Mouse (Mus musculus) forebrain, embryonic 14.5 days (tissue): ENCODE results near the gene Atg14. TPM values are rescaled to one million over a fixed set of nuclear protein-coding genes. Genes with fewer than 3 reads are reported as not detected.

Source experiments
- ATAC-seq: fragments of 200-750 bp; cut with Nextera tagmentation; 2 replicates; pipeline ENCODE4 v1.8.0; 2017; ENCODE audit warnings: mild to moderate bottlenecking, moderate library complexity
- DNase-seq: peaks from one replicate; pipeline ENCODE4 v3.0.0-alpha.2; 2015; ENCODE audit warnings: low spot score
- H3K27ac ChIP-seq: fragments of 300-500 bp; sonication (generic); 2 replicates; pipeline ENCODE4 v1.5.1; 2014; ENCODE audit warnings: low read depth, mild to moderate bottlenecking, control low read depth, low read length, moderate library complexity
- H3K27me3 ChIP-seq: fragments of 300-500 bp; sonication (generic); replicated peaks from 2 replicates; pipeline ENCODE4 v1.6.1; 2014; ENCODE audit warnings: low read length, control low read depth, mixed read lengths; ENCODE audit not compliant: control insufficient read depth, insufficient read depth
- H3K36me3 ChIP-seq: fragments of 300-500 bp; sonication (generic); 2 replicates; pipeline ENCODE4 v1.6.1; 2014; ENCODE audit warnings: low read length, control low read depth; ENCODE audit not compliant: control insufficient read depth, insufficient read depth
- H3K4me1 ChIP-seq: fragments of 300-500 bp; sonication (generic); 2 replicates; pipeline ENCODE4 v1.6.1; 2014; ENCODE audit warnings: antibody characterized with exemption, low read length, control low read depth; ENCODE audit not compliant: control insufficient read depth, insufficient read depth
- H3K4me2 ChIP-seq: fragments of 300-500 bp; sonication (generic); 2 replicates; pipeline ENCODE4 v1.6.1; 2014; ENCODE audit warnings: mild to moderate bottlenecking, control low read depth, low read length
- H3K4me3 ChIP-seq: fragments of 300-500 bp; sonication (generic); 2 replicates; pipeline ENCODE4 v1.5.1; 2014; ENCODE audit warnings: low read depth, low read length, control low read depth
- H3K9ac ChIP-seq: fragments of 300-500 bp; sonication (generic); 2 replicates; pipeline ENCODE4 v1.6.1; 2014; ENCODE audit warnings: mild to moderate bottlenecking, low read length, control low read depth, moderate library complexity
- H3K9me3 ChIP-seq: fragments of 300-500 bp; sonication (generic); replicated peaks from 2 replicates; pipeline ENCODE4 v1.6.1; 2016; ENCODE audit warnings: low read length, control low read depth, mixed read lengths; ENCODE audit not compliant: control insufficient read depth
- WGBS: fragments of 180-500 bp; shearing (Covaris S2); extraction: QIAGEN DNeasy Blood & Tissue Kit; methylation state at CpG from one replicate; pipeline ENCODE4 v1.1.7; 2014; 5-methylcytosine and 5-hydroxymethylcytosine counted together
- polyA plus RNA-seq: library from polyadenylated mRNA; unstranded; fragments of >200 nt; fragmentation: Nextera tagmentation; extraction: Ambion mirVana; gene quantifications from 2 replicates; pipeline ENCODE4 v1.2.1, GENCODE M21; 2014

Gene Atg14
- polyA plus RNA-seq, 1 experiment from 2014 or later, result 17.7 TPM

- H3K4me1 ChIP-seq, result no peaks in the 10 kb centered on the region
- H3K4me3 ChIP-seq, result no peak overlapping the region
- no peak overlapping the region for H3K4me2 ChIP-seq
- ATAC-seq, result no peak
- no peaks in the 10 kb centered on the region for H3K9me3 ChIP-seq
- no peaks in the 10 kb centered on the region for H3K36me3 ChIP-seq
- no peak overlapping the region for H3K9ac ChIP-seq
- peak; percentile 41 for DNase-seq
- H3K27me3 ChIP-seq, result no peaks in the 10 kb centered on the region
- H3K27ac ChIP-seq, result no peak overlapping the region
Measured at GRCm38 (mm10) chr14:47508035-47508434, 62.4 kb downstream of the Atg14 start.

- H3K27ac ChIP-seq, result no peak overlapping the region
- H3K4me2 ChIP-seq, result no peak overlapping the region
- no peaks in the 10 kb centered on the region for H3K27me3 ChIP-seq
- no peak overlapping the region for H3K4me3 ChIP-seq
- no peaks in the 10 kb centered on the region for H3K36me3 ChIP-seq
- no peaks in the 10 kb centered on the region for H3K4me1 ChIP-seq
- DNase-seq (no peak), ATAC-seq (no peak)
- no peak overlapping the region for H3K9ac ChIP-seq
- H3K9me3 ChIP-seq, result no peaks in the 10 kb centered on the region
- WGBS, result 96% methylated on average over 5 of the region's 5 CpGs
Measured at GRCm38 (mm10) chr14:47506676-47507075, 63.8 kb downstream of the Atg14 start.

GRCm38 (mm10) chr14:47504036-47504435, 66.4 kb downstream of the Atg14 start:
- H3K4me1 ChIP-seq, result no peaks in the 10 kb centered on the region
- H3K9me3 ChIP-seq, result no peaks in the 10 kb centered on the region
- 94% methylated on average over 3 of the region's 3 CpGs for WGBS
- DNase-seq (no peak), ATAC-seq (no peak)
- H3K4me2 ChIP-seq, result no peak overlapping the region
- H3K27ac ChIP-seq, result no peak overlapping the region
- H3K9ac ChIP-seq, result no peak overlapping the region
- H3K36me3 ChIP-seq, result no peaks in the 10 kb centered on the region
- H3K27me3 ChIP-seq, result no peaks in the 10 kb centered on the region
- no peak overlapping the region for H3K4me3 ChIP-seq

GRCm38 (mm10) chr14:47498632-47499031, 71.8 kb downstream of the Atg14 start:
- WGBS, result 54% methylated on average over 5 of the region's 5 CpGs
- H3K4me2 ChIP-seq, result no peak overlapping the region
- no peak overlapping the region for H3K4me3 ChIP-seq
- no peak overlapping the region for H3K27ac ChIP-seq
- H3K27me3 ChIP-seq, result no peaks in the 10 kb centered on the region
- ATAC-seq, result no peak
- H3K36me3 ChIP-seq, result no peaks in the 10 kb centered on the region
- no peak for DNase-seq
- no peaks in the 10 kb centered on the region for H3K4me1 ChIP-seq
- no peaks in the 10 kb centered on the region for H3K9me3 ChIP-seq
- H3K9ac ChIP-seq, result no peak overlapping the region

GRCm38 (mm10) chr14:47497166-47497565, 73.3 kb downstream of the Atg14 start:
- Histone ChIP-seq H3K27me3 (no peaks in the 10 kb centered on the region), H3K4me2 (no peak overlapping the region), H3K4me3 (no peak overlapping the region), H3K27ac (no peak overlapping the region), H3K9me3 (no peaks in the 10 kb centered on the region), H3K9ac (no peak overlapping the region), H3K36me3 (no peaks in the 10 kb centered on the region), H3K4me1 (no peaks in the 10 kb centered on the region)
- 84% methylated on average over 3 of the region's 3 CpGs for WGBS
- DNase-seq (no peak), ATAC-seq (no peak)

GRCm38 (mm10) chr14:47495951-47496350, 74.5 kb downstream of the Atg14 start:
- Histone ChIP-seq H3K27ac (no peak overlapping the region), H3K4me1 (no peaks in the 10 kb centered on the region), H3K36me3 (no peaks in the 10 kb centered on the region), H3K9ac (no peak overlapping the region), H3K27me3 (no peaks in the 10 kb centered on the region), H3K4me2 (no peak overlapping the region), H3K9me3 (no peaks in the 10 kb centered on the region), H3K4me3 (no peak overlapping the region)
- WGBS, result 98% methylated on average over 3 of the region's 3 CpGs
- ATAC-seq (no peak), DNase-seq (no peak)

- ATAC-seq, result no peak
- Histone ChIP-seq H3K4me3 (no peak overlapping the region), H3K27ac (no peak overlapping the region), H3K36me3 (no peaks in the 10 kb centered on the region), H3K9ac (no peak overlapping the region), H3K4me1 (peaks cover 8% of the 10 kb centered on the region), H3K4me2 (no peak overlapping the region), H3K27me3 (no peaks in the 10 kb centered on the region), H3K9me3 (no peaks in the 10 kb centered on the region)
- no peak for DNase-seq
- 89% methylated on average over 2 of the region's 2 CpGs for WGBS
Measured at GRCm38 (mm10) chr14:47493592-47494361, 76.7 kb downstream of the Atg14 start.

Other genes with a start within 250 kb of the Atg14 start
- gene Lgals3, start 202.9 kb downstream of the Atg14 start, polyA plus RNA-seq, result 2.3 and 3.1 TPM in 2 replicates
- 18.3 and 23.5 TPM in 2 replicates for gene Dlgap5, start 152.2 kb downstream of the Atg14 start, polyA plus RNA-seq
- 23.0 and 27.5 TPM in 2 replicates for gene Fbxo34, start 120.2 kb downstream of the Atg14 start, polyA plus RNA-seq
- gene Ktn1, start 77.8 kb upstream of the Atg14 start, polyA plus RNA-seq, result 56.5 and 72.2 TPM in 2 replicates